Mouse (Mus musculus): ENCODE measurements around the gene Safb2. TPM values are rescaled to one million over a fixed set of nuclear protein-coding genes. Genes with fewer than 3 reads are reported as not detected.
"Not testable (repeated sequence)": the region's sequence is repeated elsewhere in the genome, so short reads cannot be mapped to it uniquely, and the experiment has no call there.

Gene Safb2
- polyA plus RNA-seq (2016; fragmentation: Nextera tagmentation; extraction: Ambion mirVana): 98.7 and 100 TPM in 2 replicates

DNA sequence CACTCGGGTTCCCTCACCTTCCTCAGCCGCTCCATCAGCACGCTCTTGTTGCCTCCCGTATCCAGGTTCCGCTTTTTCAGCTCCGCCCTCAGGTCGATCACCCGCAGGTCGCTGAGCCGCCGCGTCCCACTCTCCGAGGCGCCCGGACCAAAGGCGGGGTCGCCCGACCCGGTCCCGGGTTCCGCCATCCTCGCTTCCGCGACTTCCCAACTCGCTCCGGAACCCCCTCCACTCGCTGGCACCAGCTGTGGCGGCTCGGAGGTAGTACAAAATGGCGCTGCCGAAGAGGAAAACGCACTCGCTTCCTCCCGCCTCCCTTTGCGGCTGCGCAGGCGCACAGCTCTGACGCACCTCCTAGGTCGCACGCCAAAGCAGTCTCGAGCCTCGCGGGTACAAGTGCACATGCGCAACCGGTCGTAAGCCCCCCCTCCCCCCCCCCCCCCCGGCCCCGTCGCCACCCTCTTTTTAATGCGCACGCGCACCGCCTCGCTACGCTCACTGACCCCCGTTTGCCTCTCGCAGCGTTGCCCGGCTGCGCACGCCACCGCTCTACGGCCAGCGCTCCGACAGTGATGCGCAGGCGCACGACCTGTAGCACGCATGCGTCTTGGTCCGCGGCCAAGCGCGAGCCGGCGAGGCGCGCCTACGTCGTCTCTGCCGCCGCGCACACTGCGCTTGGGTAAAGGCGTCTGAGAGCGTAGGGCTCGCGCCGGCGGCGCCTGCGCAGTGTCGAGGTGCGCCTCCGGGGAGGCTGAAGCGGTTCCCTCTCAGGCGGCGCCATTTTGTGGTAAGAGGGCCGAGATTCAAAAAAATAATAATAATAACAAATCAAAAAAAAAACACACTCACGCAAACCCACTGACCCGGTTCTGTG lies at the start of gene Safb2, which contains the start of gene Safb:
Gene Safb2, minus strand, starts transcription at position 329 of the 874 bp plus-strand sequence.
Gene Safb, plus strand, starts transcription at position 569 of the 874 bp plus-strand sequence.
- H3K9me3 ChIP-seq: no peaks in the 10 kb centered on the region
- H3K4me1 ChIP-seq: peaks cover 34% of the 10 kb centered on the region
- peak within 1 kb of the TSS; percentile 79 for H3K9ac ChIP-seq
- H3K27me3 ChIP-seq: no peaks in the 10 kb centered on the region
- peak within 1 kb of the TSS; percentile 94 for H3K27ac ChIP-seq
- peaks cover 64% of the 10 kb centered on the region for H3K36me3 ChIP-seq
- peak within 1 kb of the TSS; percentile 70 for H3K4me3 ChIP-seq
- peak; percentile 94 for ATAC-seq (ENCODE audit: insufficient number of reproducible peaks, insufficient read depth, low FRiP score, low TSS enrichment)
- under 1% methylated on average over 85 of the region's 101 CpGs for WGBS
- peak within 1 kb of the TSS; percentile 94 for H3K4me2 ChIP-seq (replicated peaks)

DNA sequence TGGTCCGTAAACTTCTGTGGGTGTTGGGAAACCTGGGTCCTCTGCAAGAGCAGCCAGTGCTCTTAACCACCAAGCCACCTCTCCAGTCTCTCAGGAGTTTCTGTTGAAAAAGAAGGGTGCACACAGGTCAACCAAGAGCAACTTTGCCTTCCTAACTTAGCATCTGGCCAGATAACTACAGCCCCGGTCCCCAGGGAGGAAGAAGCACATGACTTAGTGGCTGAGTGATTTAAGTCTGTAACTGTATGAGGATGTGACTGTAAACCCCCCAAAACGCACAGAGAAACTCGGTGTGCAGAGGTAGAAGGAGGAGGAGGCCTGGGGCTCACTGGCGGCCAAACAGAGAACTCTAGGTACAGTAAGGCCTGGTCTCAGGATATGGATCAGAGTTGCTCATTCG lies 49.6 kb upstream of the Safb2 start:
- WGBS: 85% methylated on average over 6 of the region's 6 CpGs
- Histone ChIP-seq H3K4me2 (replicated peaks) (no peak overlapping the region), H3K4me1 (no peaks in the 10 kb centered on the region), H3K27me3 (no peaks in the 10 kb centered on the region), H3K9ac (no peak overlapping the region), H3K27ac (no peak overlapping the region), H3K9me3 (no peaks in the 10 kb centered on the region), H3K36me3 (no peaks in the 10 kb centered on the region), H3K4me3 (no peak overlapping the region)
- ATAC-seq (ENCODE audit: insufficient number of reproducible peaks, insufficient read depth, low FRiP score, low TSS enrichment): no peak

DNA sequence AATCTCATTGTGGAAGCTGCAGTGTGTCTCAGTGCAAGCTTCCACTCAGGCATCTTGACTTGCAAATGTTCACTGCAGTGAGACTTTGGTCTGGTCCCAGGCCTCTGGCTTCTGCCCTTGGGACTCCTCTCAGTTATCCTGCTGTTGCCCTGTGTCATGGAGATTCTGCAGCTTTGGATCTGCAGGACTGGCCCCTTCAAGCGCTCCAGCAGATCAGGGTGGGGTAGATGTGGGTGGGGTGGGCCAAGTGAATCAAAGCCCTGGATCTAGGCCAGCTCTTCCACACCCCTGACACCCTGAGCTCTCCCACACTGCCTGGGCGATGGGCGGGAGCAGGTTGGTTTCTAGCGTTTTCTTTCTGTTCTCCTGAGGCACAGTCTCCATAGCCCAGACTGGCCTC lies 47.4 kb upstream of the Safb2 start:
- Histone ChIP-seq H3K36me3 (no peaks in the 10 kb centered on the region), H3K4me3 (no peak overlapping the region), H3K4me2 (replicated peaks) (no peak overlapping the region), H3K27ac (no peak overlapping the region), H3K27me3 (no peaks in the 10 kb centered on the region), H3K9me3 (no peaks in the 10 kb centered on the region), H3K9ac (no peak overlapping the region), H3K4me1 (0 out of 2 replicates have a peak, but pooled peaks cover 6% of the 10 kb centered on the region)
- 63% methylated on average over 4 of the region's 4 CpGs for WGBS
- ATAC-seq (ENCODE audit: insufficient number of reproducible peaks, insufficient read depth, low FRiP score, low TSS enrichment): no peak

- H3K4me3 ChIP-seq; H3K36me3 ChIP-seq; H3K27me3 ChIP-seq; ATAC-seq (ENCODE audit: insufficient number of reproducible peaks, insufficient read depth, low FRiP score, low TSS enrichment); H3K9ac ChIP-seq; H3K4me2 ChIP-seq (replicated peaks); H3K9me3 ChIP-seq; H3K27ac ChIP-seq: not testable (repeated sequence)
- peaks cover 17% of the 10 kb centered on the region for H3K4me1 ChIP-seq
- 82% methylated on average over 27 of the region's 27 CpGs for WGBS
Measured at GRCm38 (mm10) chr17:56629800-56630781, 45.7 kb upstream of the Safb2 start.

- no peaks in the 10 kb centered on the region for H3K27me3 ChIP-seq
- peak within 1 kb of the TSS; percentile 80 for H3K27ac ChIP-seq
- WGBS: 12% methylated on average over 26 of the region's 26 CpGs
- peak within 1 kb of the TSS; percentile 94 for H3K4me2 ChIP-seq (replicated peaks)
- peak; percentile 58 for ATAC-seq (ENCODE audit: insufficient number of reproducible peaks, insufficient read depth, low FRiP score, low TSS enrichment)
- peak within 1 kb of the TSS; percentile 35 for H3K9ac ChIP-seq
- peaks cover 8% of the 10 kb centered on the region for H3K36me3 ChIP-seq
- no peaks in the 10 kb centered on the region for H3K9me3 ChIP-seq
- H3K4me3 ChIP-seq: peak within 1 kb of the TSS; percentile 96
- H3K4me1 ChIP-seq: peaks cover 17% of the 10 kb centered on the region
Measured at GRCm38 (mm10) chr17:56627530-56628277, 43.3 kb upstream of the Safb2 start, which contains the start of gene Catsperd. Catsperd (plus strand) TSS chr17:56628143.

DNA sequence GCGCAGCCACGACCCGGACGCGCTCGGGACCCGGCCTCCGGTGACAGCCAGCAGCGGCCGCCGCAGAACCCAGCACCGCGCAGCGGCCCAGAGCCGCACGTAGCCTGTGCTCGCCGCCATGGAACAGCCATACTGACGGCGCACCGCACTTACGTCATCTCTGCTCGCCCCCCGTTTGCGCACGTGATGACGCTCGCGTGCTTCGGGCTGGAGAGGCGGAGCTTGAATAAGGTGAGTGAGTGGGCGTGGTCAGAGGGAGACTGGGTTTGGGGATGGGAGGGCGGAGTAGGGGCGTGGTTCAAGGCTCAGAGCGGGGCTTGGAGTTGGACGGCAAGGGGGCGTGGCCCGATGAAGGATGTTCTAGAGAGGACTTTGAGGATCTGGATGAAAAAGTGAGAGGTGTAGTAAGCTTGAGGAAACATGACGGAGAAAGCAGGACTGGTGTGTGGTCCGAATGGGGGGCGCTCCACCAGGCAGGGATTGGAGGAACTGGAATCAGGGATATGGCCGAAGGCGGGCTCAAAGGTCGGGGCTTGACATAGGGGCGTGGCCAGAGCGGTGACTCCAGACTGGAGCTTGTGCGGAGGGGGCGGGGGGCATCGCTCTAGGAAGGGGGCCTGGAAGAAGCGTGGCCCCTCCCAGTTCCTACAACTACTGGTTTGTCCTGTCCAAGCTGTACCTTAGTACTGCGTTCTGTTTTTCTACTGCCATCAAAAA lies 42.5 kb upstream of the Safb2 start, which contains the start of gene Lonp1:
Gene Lonp1, minus strand, starts transcription at position 134 of the 717 bp plus-strand sequence.
- peaks cover 17% of the 10 kb centered on the region for H3K4me1 ChIP-seq
- H3K9ac ChIP-seq: peak within 1 kb of the TSS; percentile 92
- H3K27me3 ChIP-seq: no peaks in the 10 kb centered on the region
- no peaks in the 10 kb centered on the region for H3K9me3 ChIP-seq
- H3K36me3 ChIP-seq: peaks cover 16% of the 10 kb centered on the region
- WGBS: under 1% methylated on average over 51 of the region's 51 CpGs
- H3K4me2 ChIP-seq (replicated peaks): peak within 1 kb of the TSS; percentile 94
- H3K4me3 ChIP-seq: peak within 1 kb of the TSS; percentile 96
- H3K27ac ChIP-seq: peak within 1 kb of the TSS; percentile 80
- ATAC-seq (ENCODE audit: insufficient number of reproducible peaks, insufficient read depth, low FRiP score, low TSS enrichment): peak; percentile 87

DNA sequence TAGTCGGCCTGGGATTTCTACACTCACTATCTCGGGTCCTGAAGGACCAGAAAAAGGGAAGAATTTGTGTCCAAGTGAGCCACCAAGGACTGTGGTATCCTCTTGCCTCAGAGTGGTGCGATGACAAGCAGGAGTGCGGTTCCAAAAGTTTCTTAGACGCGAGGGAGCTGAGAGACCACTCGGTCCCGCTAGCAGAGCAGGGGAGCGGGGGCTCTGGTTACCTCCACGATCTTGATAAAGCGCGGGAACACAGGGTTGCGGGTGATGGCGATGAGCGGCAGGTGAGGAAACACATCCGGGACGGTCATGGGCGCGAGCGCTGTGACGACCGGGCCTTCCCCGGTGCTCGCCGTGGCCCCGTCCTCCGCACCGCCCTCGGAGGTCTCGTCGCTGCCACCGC lies 41.9 kb upstream of the Safb2 start:
- under 1% methylated on average over 24 of the region's 32 CpGs for WGBS
- Histone ChIP-seq H3K27me3 (no peaks in the 10 kb centered on the region), H3K4me2 (replicated peaks) (peak overlapping the region; percentile 94), H3K9me3 (no peaks in the 10 kb centered on the region), H3K9ac (peak overlapping the region; percentile 92), H3K36me3 (peaks cover 22% of the 10 kb centered on the region), H3K27ac (peak overlapping the region; percentile 70; the same call in 1 of the 2 replicates), H3K4me3 (peak overlapping the region; percentile 96), H3K4me1 (peaks cover 17% of the 10 kb centered on the region)
- no peak for ATAC-seq (ENCODE audit: insufficient number of reproducible peaks, insufficient read depth, low FRiP score, low TSS enrichment)

DNA sequence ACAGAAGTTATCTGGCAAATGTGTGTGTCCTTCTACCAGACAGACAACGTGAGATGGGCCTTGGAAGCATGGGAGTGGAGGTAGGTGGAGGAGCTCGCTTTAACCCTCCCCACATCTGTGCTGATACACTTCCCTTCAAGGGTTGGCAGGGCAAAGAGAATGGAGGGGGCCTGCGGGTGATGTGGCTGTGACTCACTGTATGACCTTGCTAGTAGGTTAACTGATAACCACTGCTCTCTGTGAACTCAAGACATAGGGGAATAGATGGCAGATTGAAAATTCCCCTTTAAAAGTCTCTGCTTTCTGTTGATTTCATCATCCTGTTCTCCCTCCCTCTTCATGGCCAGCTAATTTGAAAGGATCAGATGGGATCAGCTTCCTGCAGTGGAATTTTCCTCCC lies 41.1 kb upstream of the Safb2 start:
- Histone ChIP-seq H3K9me3 (no peaks in the 10 kb centered on the region), H3K4me1 (peaks cover 17% of the 10 kb centered on the region), H3K27ac (no peak overlapping the region), H3K27me3 (no peaks in the 10 kb centered on the region), H3K9ac (no peak overlapping the region), H3K36me3 (peaks cover 29% of the 10 kb centered on the region), H3K4me3 (peak overlapping the region; percentile 96; the same call in 1 of the 2 replicates), H3K4me2 (replicated peaks) (peak overlapping the region; percentile 94; the same call in 1 of the 2 replicates)
- 70% methylated on average over 3 of the region's 3 CpGs for WGBS
- ATAC-seq (ENCODE audit: insufficient number of reproducible peaks, insufficient read depth, low FRiP score, low TSS enrichment): no peak

- no peak for ATAC-seq (ENCODE audit: insufficient number of reproducible peaks, insufficient read depth, low FRiP score, low TSS enrichment)
Measured at GRCm38 (mm10) chr17:56617628-56618027, 33.2 kb upstream of the Safb2 start.

DNA sequence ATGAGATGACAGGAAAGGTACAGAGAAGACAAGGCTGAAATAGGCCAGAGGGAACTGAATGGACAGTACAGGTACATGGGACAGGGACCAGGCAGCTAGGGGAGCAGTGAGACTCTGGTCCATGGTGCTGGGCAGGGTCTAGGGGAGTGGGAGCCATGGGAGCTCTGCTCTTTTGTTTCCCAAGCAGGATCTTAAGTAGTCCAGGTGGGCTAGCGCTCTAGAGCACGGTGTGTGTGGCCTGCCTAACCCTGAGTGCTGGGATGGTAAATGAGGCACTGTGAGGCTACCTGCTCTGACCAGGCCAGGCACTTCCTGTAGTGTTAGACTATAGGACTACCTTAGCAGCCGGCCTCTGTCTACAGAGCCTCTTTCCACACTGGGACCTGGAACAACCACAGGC lies 32.3 kb upstream of the Safb2 start:
- Histone ChIP-seq H3K36me3 (peaks cover 74% of the 10 kb centered on the region), H3K4me2 (replicated peaks) (no peak overlapping the region), H3K9me3 (no peaks in the 10 kb centered on the region), H3K27me3 (no peaks in the 10 kb centered on the region), H3K4me3 (no peak overlapping the region), H3K27ac (no peak overlapping the region), H3K4me1 (peaks cover 18% of the 10 kb centered on the region), H3K9ac (no peak overlapping the region)
- no peak for ATAC-seq (ENCODE audit: insufficient number of reproducible peaks, insufficient read depth, low FRiP score, low TSS enrichment)
- 77% methylated on average over 3 of the region's 3 CpGs for WGBS

More at GRCm38 (mm10) chr17:56617628-56618027, 33.2 kb upstream of the Safb2 start:
- 92% methylated on average over 8 of the region's 8 CpGs for WGBS
- H3K4me3 ChIP-seq: no peak overlapping the region
- H3K36me3 ChIP-seq: peaks cover 83% of the 10 kb centered on the region
- H3K27me3 ChIP-seq: no peaks in the 10 kb centered on the region
- 0 out of 2 replicates have a peak overlapping the region, but pooled peaks have one; percentile 7 for H3K9ac ChIP-seq
- H3K27ac ChIP-seq: no peak overlapping the region
- H3K9me3 ChIP-seq: no peaks in the 10 kb centered on the region
- H3K4me2 ChIP-seq (replicated peaks): no peak overlapping the region
- H3K4me1 ChIP-seq: peaks cover 15% of the 10 kb centered on the region

All from embryonic facial prominence, embryonic 12.5 days (tissue).